Mouse (Mus musculus) embryonic fibroblast, embryonic 13.5 days (primary cell): ENCODE measurements around the gene Scamp4. TPM values are rescaled to one million over a fixed set of nuclear protein-coding genes. Genes with fewer than 3 reads are reported as not detected.

Experiments
- H3K27ac ChIP-seq: 2 replicates; pipeline ENCODE4 v1.5.1; 2012; ENCODE audit warnings: low read length, control low read depth, inconsistent platforms; ENCODE audit not compliant: insufficient read depth
- H3K4me1 ChIP-seq: 2 replicates; pipeline ENCODE4 v1.6.1; 2011; ENCODE audit warnings: low read length; ENCODE audit not compliant: control insufficient read depth, insufficient read depth
- H3K4me3 ChIP-seq: 2 replicates; pipeline ENCODE4 v1.5.1; 2011; ENCODE audit warnings: mild to moderate bottlenecking, control low read depth, low read length; ENCODE audit not compliant: insufficient read depth
- CTCF ChIP-seq: IDR thresholded peaks from 2 replicates; pipeline ENCODE4 v1.5.1; 2011; ENCODE audit warnings: mild to moderate bottlenecking, control low read depth, low read length, moderate library complexity, borderline replicate concordance; ENCODE audit not compliant: insufficient read depth
- POLR2A ChIP-seq: IDR thresholded peaks from 2 replicates; pipeline ENCODE4 v1.6.1; 2011; ENCODE audit warnings: low read depth, mild to moderate bottlenecking, control low read depth, low read length, moderate library complexity
- polyA plus RNA-seq: library from polyadenylated mRNA; stranded (reverse); fragments of >200 nt; gene quantifications from 2 replicates; pipeline ENCODE4 v1.2.4, GENCODE M21; 2011; ENCODE audit warnings: low read depth; ENCODE audit not compliant: missing spikeins, insufficient read length

The Scamp4 gene
- polyA plus RNA-seq, 1 experiment: 62.2 TPM

DNA sequence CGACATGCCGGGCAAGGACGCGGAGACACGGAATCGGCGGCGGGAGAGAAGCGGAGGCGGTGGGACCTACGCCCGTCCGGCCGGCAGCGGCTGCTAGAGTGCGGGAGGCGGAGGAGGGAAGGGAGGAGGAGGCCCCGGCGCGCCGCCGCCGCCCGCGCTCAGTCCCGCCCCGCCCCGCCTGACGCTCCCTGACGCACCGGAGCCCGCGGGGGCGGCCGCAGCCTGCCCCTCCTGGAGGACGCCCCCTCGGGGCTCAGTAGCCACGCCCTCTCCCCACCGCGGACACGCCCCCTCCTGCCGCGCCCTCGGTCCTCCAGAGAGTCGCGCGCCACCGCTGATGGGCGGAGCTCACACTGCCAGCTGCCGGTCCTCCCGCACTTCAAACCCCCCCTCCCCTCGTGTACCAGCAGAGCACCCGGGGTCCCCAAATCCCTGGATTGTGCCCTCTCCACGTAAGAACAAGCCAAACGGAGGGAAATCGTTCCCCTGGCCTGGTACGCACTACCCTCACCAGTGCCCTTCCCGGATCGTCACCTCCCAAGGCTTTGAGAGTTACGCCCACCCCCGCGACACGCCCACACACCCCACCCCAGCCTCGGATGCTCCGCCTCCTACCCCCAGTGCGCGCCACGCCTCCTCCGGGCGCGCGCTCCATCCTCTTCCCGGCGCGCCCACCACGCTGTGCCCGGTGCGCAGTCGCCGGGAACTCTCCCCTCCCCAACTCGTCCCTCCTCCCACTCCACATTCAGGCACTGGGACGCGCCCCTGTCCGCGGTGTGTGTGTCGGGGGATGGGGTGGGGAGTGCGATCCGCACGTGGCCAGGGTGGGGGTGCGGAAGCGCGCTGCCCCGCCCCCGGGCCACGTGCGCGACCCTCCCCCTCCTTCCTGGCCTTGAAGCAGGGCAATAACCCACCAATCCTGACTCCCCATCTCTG, 25.2 kb upstream of the Scamp4 start, which contains the start of gene Klf16:
Klf16 (minus strand) TSS at position 127 of the 936 bp plus-strand sequence.
- Histone ChIP-seq H3K4me3 (peak within 1 kb of the TSS; percentile 99), H3K4me1 (no peaks in the 10 kb centered on the region)
- TF ChIP-seq POLR2A: peak; percentile 86
- TF ChIP-seq CTCF: no peak

DNA sequence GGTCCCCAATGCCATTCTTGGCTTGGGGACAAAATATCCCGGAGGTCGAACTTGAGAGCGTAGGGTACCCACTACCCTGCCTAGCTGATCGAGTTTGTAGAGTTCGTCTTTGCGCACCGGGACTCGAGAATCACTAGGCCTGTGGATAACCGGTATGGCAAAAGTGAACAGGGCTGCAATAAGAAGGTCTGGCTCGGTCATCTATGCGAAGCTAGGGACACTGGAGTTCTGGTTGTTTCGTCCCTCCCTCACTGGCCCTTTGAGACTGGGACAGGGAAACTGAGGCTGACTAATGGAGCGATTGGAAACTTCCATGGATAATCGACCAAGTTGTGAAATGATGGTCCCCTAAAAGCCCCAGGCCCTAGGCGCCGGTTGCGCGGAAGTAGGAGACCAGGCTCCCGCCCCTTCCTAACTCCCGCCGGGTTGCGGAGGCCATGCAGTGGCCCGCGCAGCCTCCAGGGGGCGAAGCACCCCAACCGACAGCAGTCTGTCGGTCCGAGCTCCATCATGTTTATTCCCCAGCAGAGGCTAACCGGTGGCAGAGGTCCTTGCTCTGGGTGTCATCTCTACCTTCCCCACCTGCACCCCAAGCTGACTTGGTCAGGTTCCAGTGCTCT, 24.4 kb upstream of the Scamp4 start:
- Histone ChIP-seq H3K27ac (peak overlapping the region; percentile 92), H3K4me1 (no peaks in the 10 kb centered on the region), H3K4me3 (peak overlapping the region; percentile 28)
- TF ChIP-seq CTCF (peak; percentile 57; the same call in 1 of the 2 replicates), POLR2A (peak; percentile 42)

More for the DNA sequence above, 25.2 kb upstream of the Scamp4 start, which contains the start of gene Klf16:
- peak within 1 kb of the TSS; percentile 92 for H3K27ac ChIP-seq

DNA sequence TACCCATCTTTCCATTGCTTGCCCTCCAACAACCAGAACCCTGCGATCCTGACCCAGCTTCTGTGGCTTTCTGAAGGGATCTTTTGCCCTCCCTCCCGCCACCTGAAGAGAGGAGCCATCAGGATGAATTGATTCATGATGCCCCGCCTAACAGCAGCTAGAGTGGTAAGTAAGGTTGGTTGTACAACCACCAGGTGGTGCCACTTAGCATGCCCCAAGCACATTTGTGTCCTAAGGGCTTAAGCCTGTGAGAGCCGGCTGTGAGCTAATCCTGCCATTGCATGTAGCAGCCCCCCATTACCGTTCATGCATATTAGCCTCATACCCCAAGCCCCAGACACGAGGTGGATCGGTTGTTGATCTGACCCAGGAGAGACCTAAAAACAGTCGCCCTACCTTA, 23.8 kb upstream of the Scamp4 start:
- no peak for TF ChIP-seq POLR2A
- peak; percentile 47; the same call in 1 of the 2 replicates for TF ChIP-seq CTCF
- no peaks in the 10 kb centered on the region for H3K4me1 ChIP-seq
- H3K27ac ChIP-seq: peak overlapping the region; percentile 92; the same call in 1 of the 2 replicates
- H3K4me3 ChIP-seq: 0 out of 2 replicates have a peak overlapping the region, but pooled peaks have one; percentile 3

DNA sequence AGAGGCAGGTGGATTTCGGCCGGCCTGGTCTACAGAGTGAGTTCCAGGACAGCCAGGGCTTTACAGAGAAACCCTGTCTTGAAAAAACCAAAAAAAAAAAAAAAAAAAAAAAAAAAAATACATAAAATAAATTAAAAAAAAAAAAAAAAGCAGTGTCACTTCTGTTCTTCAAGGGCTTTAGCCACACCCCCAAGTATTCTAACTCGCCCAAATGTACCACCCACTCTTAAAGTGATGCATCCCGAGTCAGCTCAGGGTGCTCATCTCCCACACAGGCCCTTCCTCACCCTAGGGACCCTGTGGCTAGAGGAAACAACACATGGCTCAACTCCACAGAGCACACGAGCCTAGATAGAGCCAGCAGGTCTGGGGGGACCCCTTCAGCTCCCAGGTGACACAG, 19.6 kb upstream of the Scamp4 start:
- Histone ChIP-seq H3K27ac (no peak overlapping the region), H3K4me3 (no peak overlapping the region), H3K4me1 (no peaks in the 10 kb centered on the region)
- TF ChIP-seq POLR2A: no peak
- no peak for TF ChIP-seq CTCF

DNA sequence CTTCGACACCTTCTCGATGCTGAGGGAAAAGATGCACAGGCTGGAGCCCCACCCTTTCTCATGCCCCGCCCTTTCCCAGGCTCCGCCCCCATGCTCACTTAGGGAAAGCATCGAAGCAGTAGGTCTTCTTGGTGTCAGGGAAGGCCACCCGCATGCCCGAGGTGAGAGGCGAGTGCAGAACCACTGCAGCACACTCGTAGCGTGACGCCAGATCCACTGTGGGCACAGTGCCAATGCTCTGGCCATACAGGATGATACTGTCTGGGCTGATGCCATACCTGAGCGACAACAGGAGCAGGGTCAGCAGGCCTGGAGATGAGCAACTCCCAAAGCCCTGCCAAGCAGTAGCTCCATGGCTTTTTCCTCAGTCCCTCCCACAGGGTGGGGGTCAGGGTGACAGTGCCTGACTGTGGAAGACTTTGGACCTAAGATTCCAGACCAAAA, 18.6 kb upstream of the Scamp4 start:
- Histone ChIP-seq H3K4me1 (0 out of 2 replicates have a peak, but pooled peaks cover 2% of the 10 kb centered on the region), H3K4me3 (no peak overlapping the region), H3K27ac (no peak overlapping the region)
- TF ChIP-seq CTCF: no peak
- TF ChIP-seq POLR2A: no peak

DNA sequence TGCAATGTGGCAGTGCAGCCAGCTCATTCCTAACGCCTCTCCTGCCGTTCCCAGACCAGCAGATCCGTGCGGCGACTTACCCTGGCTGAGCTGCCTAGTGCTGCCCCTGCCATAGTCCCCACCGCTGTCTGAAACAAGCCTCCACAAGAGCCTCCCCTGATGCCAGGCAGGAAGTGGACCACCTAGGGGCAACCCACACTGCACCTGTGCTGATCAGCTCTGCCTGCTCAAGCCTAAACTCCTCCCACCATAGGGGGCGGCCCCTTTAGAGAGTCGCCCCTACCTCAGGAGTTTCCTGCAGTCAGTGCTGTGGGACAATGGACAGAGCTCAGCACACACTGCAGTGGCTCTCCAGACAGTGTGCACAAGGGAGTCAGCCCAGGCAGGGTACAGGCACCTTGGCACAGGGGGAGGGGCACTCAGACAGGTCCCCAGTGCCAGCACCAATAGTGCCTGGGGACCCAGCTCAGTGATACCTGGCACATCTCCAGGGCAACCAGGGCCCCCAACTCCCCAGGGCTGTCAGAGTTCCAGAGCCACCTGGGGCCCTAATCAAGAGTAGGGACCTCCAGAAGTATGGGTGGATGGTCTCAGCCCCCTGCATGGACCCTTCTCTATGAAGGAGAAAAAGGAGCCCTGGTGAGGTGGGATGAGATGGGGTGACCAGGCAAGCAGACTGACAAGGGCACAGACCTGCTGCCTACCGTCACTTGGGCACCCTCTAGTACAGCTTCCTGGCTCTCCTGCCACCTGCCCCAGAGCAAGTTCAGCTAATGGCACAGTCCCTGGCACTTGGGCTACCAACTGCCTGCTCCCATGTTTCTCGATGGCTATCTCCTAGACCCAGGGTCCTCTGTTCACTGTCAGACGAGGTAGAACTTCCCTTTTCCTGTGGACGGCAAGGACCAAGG, 17.8 kb upstream of the Scamp4 start:
- no peak overlapping the region for H3K27ac ChIP-seq

DNA sequence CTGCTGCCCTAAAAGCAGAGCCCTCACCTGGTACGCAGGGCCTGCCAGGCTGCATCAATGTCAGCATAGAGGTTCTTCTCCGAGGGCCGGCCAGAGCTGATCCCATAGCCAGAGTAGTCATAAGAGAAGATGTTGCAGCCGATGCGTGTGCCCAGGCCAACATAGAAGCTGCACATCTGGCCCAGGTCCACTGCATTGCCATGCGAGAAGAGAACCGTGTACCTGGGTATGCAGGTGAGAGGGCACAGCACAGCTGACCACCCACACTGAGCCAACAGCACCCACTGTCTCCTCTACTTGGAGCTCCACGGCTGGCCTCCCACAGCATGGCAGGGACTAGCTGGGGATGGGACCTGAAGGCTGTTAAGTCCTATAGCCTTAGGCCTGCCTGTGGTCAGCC, 17.1 kb upstream of the Scamp4 start:
- no peak overlapping the region for H3K27ac ChIP-seq
- 0 out of 2 replicates have a peak, but pooled peaks cover 2% of the 10 kb centered on the region for H3K4me1 ChIP-seq
- TF ChIP-seq CTCF: no peak
- TF ChIP-seq POLR2A: no peak
- H3K4me3 ChIP-seq: no peak overlapping the region

More for the DNA sequence above, 17.8 kb upstream of the Scamp4 start:
- no peak for TF ChIP-seq CTCF
- no peak for TF ChIP-seq POLR2A
- H3K4me3 ChIP-seq: no peak overlapping the region
- 0 out of 2 replicates have a peak, but pooled peaks cover 2% of the 10 kb centered on the region for H3K4me1 ChIP-seq

DNA sequence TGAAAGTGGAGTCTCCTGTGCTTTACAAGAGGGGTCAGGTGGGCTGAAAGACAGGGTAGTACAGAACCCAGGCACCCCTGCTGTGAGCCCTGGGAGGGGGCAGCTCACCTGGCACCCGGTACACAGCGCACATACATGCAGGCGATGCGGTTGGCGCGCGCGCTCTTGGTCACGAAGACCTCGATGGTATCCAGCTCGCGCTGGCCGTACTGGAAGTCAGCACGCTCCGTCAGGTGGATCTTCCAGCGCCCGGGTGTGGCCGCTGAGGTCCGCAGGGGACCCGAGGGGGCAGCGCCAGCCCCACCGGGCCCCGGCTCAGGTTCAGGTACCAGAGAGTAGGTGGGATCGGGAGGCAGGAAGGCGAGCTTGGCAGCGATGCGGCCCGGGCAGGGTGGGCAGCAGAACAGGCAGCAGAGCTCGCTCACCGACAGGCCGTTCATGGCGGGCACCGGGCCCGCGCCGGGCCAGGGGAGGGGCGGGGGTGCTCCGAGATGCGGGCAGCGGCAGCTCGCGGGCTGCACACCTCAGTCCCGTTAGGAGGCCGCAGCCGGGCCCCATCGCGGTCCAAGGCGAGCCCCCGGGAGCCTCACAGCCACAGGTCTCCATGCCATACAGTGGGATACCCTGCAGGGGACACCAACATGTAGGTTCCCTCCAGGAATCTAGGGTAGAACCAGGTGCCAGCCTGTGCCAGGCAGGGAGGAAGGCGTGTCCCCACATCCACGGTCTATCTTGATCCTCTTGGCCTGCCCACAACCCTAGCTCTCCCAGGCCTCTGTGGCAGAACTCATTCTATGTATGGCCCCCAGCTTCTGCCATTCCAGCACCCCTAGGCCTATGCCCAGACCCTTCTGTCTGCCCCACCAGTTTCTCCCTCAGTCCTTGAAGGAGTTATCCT, 16.0 kb upstream of the Scamp4 start:
- Histone ChIP-seq H3K27ac (no peak overlapping the region), H3K4me1 (0 out of 2 replicates have a peak, but pooled peaks cover 2% of the 10 kb centered on the region), H3K4me3 (no peak overlapping the region)
- no peak for TF ChIP-seq CTCF
- no peak for TF ChIP-seq POLR2A
